Mouse (Mus musculus): Measurements from ENCODE around the gene Gng13. TPM values are rescaled to one million over a fixed set of nuclear protein-coding genes. Genes with fewer than 3 reads are reported as not detected.

The Gng13 gene
- polyA plus RNA-seq, 1 experiment, result not detected

DNA sequence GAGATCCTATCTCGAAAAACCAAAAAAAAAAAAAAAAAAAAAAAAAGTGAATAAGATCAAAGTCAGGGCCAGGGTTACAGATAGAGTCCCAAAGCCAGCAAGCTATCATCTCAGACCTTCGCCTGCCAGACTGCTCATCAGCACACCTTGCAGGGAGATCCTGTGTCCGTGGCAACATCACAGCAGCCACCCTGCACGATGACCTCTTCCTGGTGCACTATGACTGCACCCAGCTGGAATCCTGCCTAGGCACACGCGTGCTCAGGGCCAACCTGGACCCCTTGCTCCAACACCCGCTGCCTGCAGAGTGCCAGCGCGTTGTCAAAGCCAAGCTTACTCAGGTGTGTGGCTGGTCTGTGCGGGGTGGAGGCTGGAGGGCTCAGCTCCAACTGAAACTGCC is 27.3 kb downstream of the Gng13 start:
- Histone ChIP-seq H3K9me3 (ENCODE audit: control insufficient read depth, low read length) (no peaks in the 10 kb centered on the region), H3K4me3 (replicated peaks) (no peak overlapping the region), H3K27me3 (ENCODE audit: control insufficient read depth) (no peaks in the 10 kb centered on the region; the same call in 1 of the 2 replicates), H3K36me3 (ENCODE audit: control insufficient read depth) (no peaks in the 10 kb centered on the region), H3K4me1 (ENCODE audit: control insufficient read depth) (no peaks in the 10 kb centered on the region)
- TF ChIP-seq TAL1 (IDR thresholded peaks at IDR 0.05; ENCODE audit: low read length) (no peak; the same call in 2 of the 3 replicates), GATA1 (IDR thresholded peaks at IDR 0.05; ENCODE audit: low read length) (no peak)

DNA sequence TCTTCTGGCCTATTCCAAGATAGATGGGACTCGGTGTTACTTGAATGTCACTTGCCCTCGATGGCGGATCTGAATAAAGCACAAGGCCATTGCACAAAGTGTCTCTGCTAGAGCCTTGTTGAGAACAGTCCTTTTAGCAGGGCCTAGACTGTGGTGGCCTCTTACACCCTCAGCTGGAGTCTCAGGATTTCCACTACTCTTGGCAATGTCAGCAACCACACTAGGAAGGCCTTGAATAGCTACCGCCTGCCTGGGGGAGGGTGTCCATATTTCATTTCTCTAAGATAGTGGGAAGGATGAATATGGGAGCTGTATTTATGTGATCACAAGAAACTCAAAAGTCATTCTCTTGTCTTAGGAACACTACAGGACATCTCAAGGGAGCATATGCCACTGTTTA is 31.3 kb downstream of the Gng13 start:
- Histone ChIP-seq H3K9me3 (ENCODE audit: control insufficient read depth, low read length) (no peaks in the 10 kb centered on the region), H3K4me1 (ENCODE audit: control insufficient read depth) (no peaks in the 10 kb centered on the region), H3K27me3 (ENCODE audit: control insufficient read depth) (no peaks in the 10 kb centered on the region), H3K36me3 (ENCODE audit: control insufficient read depth) (no peaks in the 10 kb centered on the region), H3K4me3 (replicated peaks) (no peak overlapping the region)
- no peak for TF ChIP-seq GATA1 (IDR thresholded peaks at IDR 0.05; ENCODE audit: low read length)
- no peak for TF ChIP-seq TAL1 (IDR thresholded peaks at IDR 0.05; ENCODE audit: low read length)

DNA sequence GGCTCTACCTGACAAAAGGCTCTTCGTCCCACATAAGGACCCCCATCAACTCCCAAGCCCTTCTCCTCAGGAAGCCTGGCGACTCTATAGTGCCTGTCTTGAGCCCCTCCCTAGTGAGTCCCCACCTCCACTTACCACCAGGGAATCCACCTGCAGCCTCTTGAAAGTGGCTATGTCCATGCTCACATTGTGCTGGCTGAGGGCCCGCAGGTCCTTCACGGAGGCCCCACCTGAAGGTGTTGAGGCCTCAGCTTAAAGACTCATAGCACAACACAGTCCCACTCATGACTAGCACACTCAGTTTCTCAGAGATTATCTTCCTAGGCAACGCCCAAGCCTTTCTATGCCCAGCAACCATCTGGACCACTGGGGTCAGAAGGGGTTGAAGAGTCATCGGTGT is 32.3 kb downstream of the Gng13 start:
- Histone ChIP-seq H3K9me3 (ENCODE audit: control insufficient read depth, low read length) (no peaks in the 10 kb centered on the region), H3K4me3 (replicated peaks) (no peak overlapping the region), H3K36me3 (ENCODE audit: control insufficient read depth) (no peaks in the 10 kb centered on the region), H3K27me3 (ENCODE audit: control insufficient read depth) (no peaks in the 10 kb centered on the region), H3K4me1 (ENCODE audit: control insufficient read depth) (no peaks in the 10 kb centered on the region)
- no peak for TF ChIP-seq GATA1 (IDR thresholded peaks at IDR 0.05; ENCODE audit: low read length)
- no peak for TF ChIP-seq TAL1 (IDR thresholded peaks at IDR 0.05; ENCODE audit: low read length)

DNA sequence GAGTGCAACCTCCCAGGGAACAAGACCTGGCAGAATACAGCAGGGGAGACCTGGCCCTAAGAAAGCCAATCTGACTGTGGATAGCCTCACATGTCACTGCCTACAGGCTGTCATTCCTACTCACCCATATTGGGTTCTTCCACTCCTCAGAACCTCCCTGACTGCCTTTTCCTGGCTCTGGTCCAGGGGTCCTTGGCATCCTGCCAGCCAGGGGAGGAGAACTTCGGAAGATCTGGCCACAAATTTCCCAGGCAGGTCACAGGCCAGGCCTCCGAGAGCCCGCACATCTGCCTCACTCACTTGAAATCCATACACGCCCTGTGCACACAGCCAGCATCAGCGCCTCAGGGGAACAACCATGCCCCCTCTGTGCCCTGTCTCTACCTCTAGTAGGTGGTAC is 34.5 kb downstream of the Gng13 start:
- Histone ChIP-seq H3K4me1 (ENCODE audit: control insufficient read depth) (no peaks in the 10 kb centered on the region), H3K27me3 (ENCODE audit: control insufficient read depth) (no peaks in the 10 kb centered on the region), H3K36me3 (ENCODE audit: control insufficient read depth) (no peaks in the 10 kb centered on the region), H3K4me3 (replicated peaks) (no peak overlapping the region), H3K9me3 (ENCODE audit: control insufficient read depth, low read length) (no peaks in the 10 kb centered on the region)
- TF ChIP-seq GATA1 (IDR thresholded peaks at IDR 0.05; ENCODE audit: low read length) (no peak), TAL1 (IDR thresholded peaks at IDR 0.05; ENCODE audit: low read length) (no peak)

DNA sequence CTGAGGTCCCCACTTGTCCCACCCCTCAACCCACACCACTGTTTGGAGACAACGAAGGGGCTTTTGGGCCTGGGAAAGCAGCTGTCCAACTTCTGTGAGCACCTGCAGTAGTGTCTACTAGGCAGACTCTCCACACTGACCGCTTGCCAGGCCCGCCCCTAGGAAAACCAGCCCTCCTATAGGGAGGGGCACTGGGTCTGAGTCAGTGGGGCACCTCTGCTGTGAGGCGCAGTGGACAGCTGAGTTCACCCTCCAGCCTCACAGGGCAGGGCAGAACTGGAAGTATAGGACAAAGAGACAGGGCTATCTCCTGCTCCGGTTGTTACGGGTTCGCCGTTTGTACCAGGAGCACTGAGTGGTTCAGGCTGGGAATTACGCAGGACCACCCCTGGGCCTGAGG is 37.3 kb downstream of the Gng13 start, which contains the start of gene Msln:
Msln (minus strand) TSS at position 138 of the 400 bp plus-strand sequence.
- Histone ChIP-seq H3K4me3 (replicated peaks) (no peak within 1 kb of the TSS), H3K27me3 (ENCODE audit: control insufficient read depth) (0 out of 2 replicates have a peak, but pooled peaks cover 3% of the 10 kb centered on the region), H3K4me1 (ENCODE audit: control insufficient read depth) (no peaks in the 10 kb centered on the region), H3K36me3 (ENCODE audit: control insufficient read depth) (no peaks in the 10 kb centered on the region), H3K9me3 (ENCODE audit: control insufficient read depth, low read length) (no peaks in the 10 kb centered on the region)
- TF ChIP-seq GATA1 (IDR thresholded peaks at IDR 0.05; ENCODE audit: low read length) (no peak), TAL1 (IDR thresholded peaks at IDR 0.05; ENCODE audit: low read length) (no peak)

DNA sequence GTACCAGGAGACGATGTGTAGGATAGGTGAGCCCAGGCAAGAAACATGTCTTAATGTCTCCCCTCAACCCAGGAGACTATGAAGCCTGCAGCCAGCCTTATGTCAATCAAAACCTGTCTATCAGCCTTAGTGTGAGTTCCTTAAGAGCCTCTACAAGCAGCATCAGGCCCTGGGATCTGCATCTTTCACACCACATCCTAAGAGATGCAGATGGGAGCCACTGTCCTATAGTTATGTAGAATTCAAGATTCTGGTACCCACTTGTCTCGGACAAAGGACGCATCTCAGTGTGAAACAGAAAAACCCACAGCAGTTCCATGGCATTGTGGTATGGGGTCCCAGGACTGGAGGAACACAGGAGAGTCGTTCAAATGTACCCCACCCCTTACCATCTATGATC is 38.1 kb downstream of the Gng13 start:
- H3K27me3 ChIP-seq (ENCODE audit: control insufficient read depth), result 0 out of 2 replicates have a peak, but pooled peaks cover 3% of the 10 kb centered on the region
- TF ChIP-seq GATA1 (IDR thresholded peaks at IDR 0.05; ENCODE audit: low read length), result no peak
- no peak for TF ChIP-seq TAL1 (IDR thresholded peaks at IDR 0.05; ENCODE audit: low read length)
- no peaks in the 10 kb centered on the region for H3K9me3 ChIP-seq (ENCODE audit: control insufficient read depth, low read length)
- H3K36me3 ChIP-seq (ENCODE audit: control insufficient read depth), result no peaks in the 10 kb centered on the region
- no peak overlapping the region for H3K4me3 ChIP-seq (replicated peaks)
- no peaks in the 10 kb centered on the region for H3K4me1 ChIP-seq (ENCODE audit: control insufficient read depth)

DNA sequence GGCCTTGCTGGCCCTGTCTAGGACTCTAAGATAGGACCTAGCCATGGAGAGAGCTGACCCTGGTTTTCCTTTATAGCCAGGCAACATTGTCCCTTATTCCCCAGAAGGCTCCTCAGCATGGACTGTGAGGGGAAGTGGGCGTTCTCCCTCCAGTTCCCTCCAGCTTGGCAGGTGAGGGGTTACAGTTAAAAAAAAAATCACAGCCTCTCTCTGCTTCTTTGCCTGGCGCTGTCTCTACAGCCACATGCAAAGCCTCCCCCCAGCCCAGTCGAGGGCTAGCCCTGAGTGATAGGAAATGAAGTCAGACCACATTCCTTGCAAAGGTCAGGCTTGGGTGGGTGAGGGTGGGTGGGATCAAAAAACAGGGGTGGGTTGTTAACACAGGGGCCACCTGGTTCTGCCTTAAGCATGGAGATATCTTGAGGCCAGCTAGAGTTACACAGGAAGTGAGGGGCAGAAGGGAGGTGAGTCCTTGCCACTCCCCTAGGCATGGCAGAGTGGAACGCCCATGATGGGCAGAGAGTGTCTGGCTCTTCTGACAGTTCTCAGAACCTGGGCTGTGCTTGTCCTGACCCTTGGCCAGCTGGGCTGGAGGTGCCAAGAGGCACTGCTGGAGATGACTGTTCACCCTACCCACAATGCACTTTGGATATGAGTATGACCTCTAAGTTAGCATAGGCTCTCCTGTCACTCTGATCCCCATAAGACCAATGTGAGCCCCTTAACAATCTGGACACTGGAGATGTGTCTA is 38.8 kb downstream of the Gng13 start:
- Histone ChIP-seq H3K9me3 (ENCODE audit: control insufficient read depth, low read length) (no peaks in the 10 kb centered on the region), H3K4me1 (ENCODE audit: control insufficient read depth) (no peaks in the 10 kb centered on the region), H3K36me3 (ENCODE audit: control insufficient read depth) (no peaks in the 10 kb centered on the region), H3K27me3 (ENCODE audit: control insufficient read depth) (0 out of 2 replicates have a peak, but pooled peaks cover 3% of the 10 kb centered on the region), H3K4me3 (replicated peaks) (no peak overlapping the region)
- TF ChIP-seq TAL1 (IDR thresholded peaks at IDR 0.05; ENCODE audit: low read length) (no peak), GATA1 (IDR thresholded peaks at IDR 0.05; ENCODE audit: low read length) (no peak)

DNA sequence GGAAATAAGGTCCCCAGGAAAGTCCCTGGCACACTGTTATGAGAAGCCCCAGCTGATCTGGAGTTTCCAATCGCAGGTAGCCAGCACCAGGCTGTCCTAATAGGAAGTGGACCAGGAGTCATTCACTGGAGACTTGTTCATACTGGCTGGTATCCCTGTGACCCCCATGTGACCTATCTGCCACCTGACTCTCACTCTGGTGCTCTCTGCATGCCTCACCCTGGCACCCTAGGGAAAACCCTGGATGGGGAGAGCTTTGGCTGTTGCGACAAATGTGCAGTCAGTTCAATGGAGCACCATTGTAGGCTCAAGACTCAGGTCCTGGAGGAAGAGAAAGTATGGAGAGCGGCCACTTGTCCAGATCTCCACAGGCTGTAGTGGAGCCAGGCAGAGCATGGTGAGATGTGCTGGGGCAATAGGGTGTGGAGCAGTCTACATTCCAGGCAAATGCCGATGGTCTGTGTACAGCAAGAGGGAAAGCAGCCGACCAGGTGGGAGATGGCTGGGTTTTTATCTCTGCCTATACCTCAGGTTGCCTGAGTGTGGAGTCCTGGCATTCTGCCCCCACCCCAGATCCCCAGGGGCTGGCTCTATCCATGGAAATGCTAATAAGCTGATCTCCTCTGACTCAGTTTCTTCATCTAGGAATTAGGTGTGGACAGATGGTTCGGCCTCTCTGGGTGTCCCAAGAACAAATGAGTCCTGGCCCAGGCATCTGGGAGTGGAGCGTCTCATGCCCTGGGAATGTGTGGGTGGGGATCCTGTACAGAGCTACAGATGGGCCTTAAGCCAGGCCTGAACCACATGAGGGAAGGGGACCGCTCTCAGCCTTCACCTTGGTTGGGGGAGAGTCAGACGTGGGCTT is 39.6 kb downstream of the Gng13 start:
- Histone ChIP-seq H3K4me3 (replicated peaks) (no peak overlapping the region), H3K27me3 (ENCODE audit: control insufficient read depth) (0 out of 2 replicates have a peak, but pooled peaks cover 3% of the 10 kb centered on the region), H3K36me3 (ENCODE audit: control insufficient read depth) (no peaks in the 10 kb centered on the region), H3K4me1 (ENCODE audit: control insufficient read depth) (no peaks in the 10 kb centered on the region), H3K9me3 (ENCODE audit: control insufficient read depth, low read length) (no peaks in the 10 kb centered on the region)
- no peak for TF ChIP-seq GATA1 (IDR thresholded peaks at IDR 0.05; ENCODE audit: low read length)
- no peak for TF ChIP-seq TAL1 (IDR thresholded peaks at IDR 0.05; ENCODE audit: low read length)

DNA sequence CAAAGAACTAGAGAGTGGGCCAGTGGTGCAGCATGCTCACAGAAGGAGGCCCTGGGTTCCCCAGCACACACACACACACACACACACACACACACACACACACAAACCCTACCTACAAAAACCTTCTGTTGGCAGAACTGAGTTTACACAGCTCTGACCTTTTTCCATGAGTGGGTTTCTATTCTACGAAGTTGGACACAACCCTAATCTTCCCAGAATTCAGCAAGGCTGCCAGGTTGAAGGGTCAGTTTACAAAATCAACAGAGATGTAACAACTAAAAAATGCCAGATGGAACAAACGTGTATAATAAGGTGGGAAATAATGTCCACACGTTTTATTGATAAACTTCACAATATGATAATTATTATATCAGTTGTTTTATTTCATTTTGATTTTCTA is 40.7 kb downstream of the Gng13 start:
- no peak for TF ChIP-seq GATA1 (IDR thresholded peaks at IDR 0.05; ENCODE audit: low read length)
- no peak for TF ChIP-seq TAL1 (IDR thresholded peaks at IDR 0.05; ENCODE audit: low read length)
- H3K4me3 ChIP-seq (replicated peaks), result no peak overlapping the region
- no peaks in the 10 kb centered on the region for H3K36me3 ChIP-seq (ENCODE audit: control insufficient read depth)
- H3K9me3 ChIP-seq (ENCODE audit: control insufficient read depth, low read length), result no peaks in the 10 kb centered on the region
- 0 out of 2 replicates have a peak, but pooled peaks cover 3% of the 10 kb centered on the region for H3K27me3 ChIP-seq (ENCODE audit: control insufficient read depth)
- no peaks in the 10 kb centered on the region for H3K4me1 ChIP-seq (ENCODE audit: control insufficient read depth)
